Mouse (Mus musculus): ENCODE measurements around the gene Gm3417. TPM values are rescaled to one million over a fixed set of nuclear protein-coding genes. Genes with fewer than 3 reads are reported as not detected.

Gm3417 gene
- total and polyA plus RNA-seq, 3 experiments = 3.1 TPM; not detected in 2

DNA sequence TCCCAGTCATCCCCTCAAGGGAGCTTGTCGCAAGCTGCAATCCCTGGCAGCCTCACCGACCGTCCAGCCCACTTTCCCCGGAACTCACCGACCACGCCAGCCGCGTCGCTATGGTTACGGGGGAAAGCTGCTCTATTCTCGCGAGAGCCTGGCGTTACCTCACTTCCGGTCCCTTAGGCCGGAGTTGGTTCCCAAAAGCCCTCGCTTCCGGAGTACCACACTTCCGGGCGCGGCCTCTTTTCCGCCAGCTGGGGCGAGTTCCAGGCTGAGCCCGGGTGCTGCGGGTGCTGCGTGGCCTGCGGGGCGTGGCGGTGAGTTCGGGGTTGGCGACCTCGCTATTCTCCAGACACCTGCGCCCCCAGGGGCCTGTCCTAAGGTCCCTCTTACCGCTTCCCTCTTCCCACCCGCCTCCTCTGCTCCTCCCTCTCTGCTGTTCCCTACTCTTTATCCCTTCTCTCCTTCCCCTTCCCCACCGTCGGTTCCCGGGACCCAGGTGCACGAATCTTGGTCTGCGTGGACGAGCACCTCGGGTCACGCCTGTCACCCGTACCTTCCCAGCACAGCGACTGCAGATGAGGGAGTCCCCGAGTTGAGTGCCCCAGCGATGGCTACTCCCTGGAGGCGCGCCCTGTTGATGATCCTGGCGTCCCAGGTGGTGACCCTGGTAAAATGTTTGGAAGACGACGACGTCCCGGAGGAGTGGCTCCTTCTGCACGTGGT lies 35.4 kb downstream of the Gm3417 start, which contains the start of the genes Wdr27 and 1600012H06Rik:
Wdr27 (minus strand) TSS at position 150 of the 720 bp plus-strand sequence.
1600012H06Rik (plus strand) TSS at position 176 of the 720 bp plus-strand sequence.
- peak; percentile 99 for DNase-seq (ENCODE audit: extremely low read depth)
- Histone ChIP-seq H3K4me2 (ENCODE audit: insufficient read depth, low read depth, poor library complexity, severe bottlenecking) (peak within 1 kb of the TSS; percentile 63), H3K36me3 (replicated peaks in 1 of 2; ENCODE audit: control insufficient read depth in 1 of 2, insufficient read depth in 1 of 2, low read length in 1 of 2) (peaks cover 25 to 45% of the 10 kb centered on the region in 2 experiments), H3K27me3 (replicated peaks) (no peaks in the 10 kb centered on the region), H3K9me3 (replicated peaks; ENCODE audit: low read length) (no peaks in the 10 kb centered on the region), H3K9ac (ENCODE audit: insufficient read depth, low read depth) (peak within 1 kb of the TSS; percentile 65), H3K79me2 (replicated peaks; ENCODE audit: control insufficient read depth, extremely low read depth, insufficient read depth, poor library complexity, severe bottlenecking) (peaks cover 19% of the 10 kb centered on the region), H3K4me1 (ENCODE audit: control insufficient read depth in 1 of 2, insufficient read depth in 2 of 2) (peaks cover 4 to 28% of the 10 kb centered on the region in 2 experiments), H3K4me3 (replicated peaks in 1 of 3; ENCODE audit: low read depth in 2 of 3, low read length in 2 of 3, poor library complexity in 1 of 3) (peak within 1 kb of the TSS; percentile 69 to 79 (median 79)), H3K27ac (ENCODE audit: insufficient read depth, low read depth) (peak within 1 kb of the TSS; percentile 29)
- no peak for TF ChIP-seq USF2 (conservative IDR thresholded peaks at IDR 0.05; ENCODE audit: low read depth, low read length)
- TF ChIP-seq BHLHE40 (IDR thresholded peaks at IDR 0.05; ENCODE audit: low read depth, low read length) = no peak
- TF ChIP-seq ZC3H11A (IDR thresholded peaks at IDR 0.05; ENCODE audit: low read depth, low read length) = no peak
- 0 out of 2 replicates have a peak, but pooled peaks have one; percentile 3 for TF ChIP-seq JUN (IDR thresholded peaks at IDR 0.05; ENCODE audit: insufficient read depth, low read depth, low read length)
- no peak for TF ChIP-seq RAD21 (IDR thresholded peaks at IDR 0.05; ENCODE audit: low read depth, low read length)
- TF ChIP-seq MYC (IDR thresholded peaks at IDR 0.05; ENCODE audit: low read depth, low read length) = peak; percentile 71
- TF ChIP-seq E2F4 (IDR thresholded peaks at IDR 0.05; ENCODE audit: insufficient replicate concordance, low read depth, low read length) = no peak
- TF ChIP-seq ZKSCAN1 (IDR thresholded peaks at IDR 0.05; ENCODE audit: borderline replicate concordance, low read depth, low read length) = no peak
- TF ChIP-seq RCOR1 (conservative IDR thresholded peaks at IDR 0.05; ENCODE audit: low read depth, low read length) = 0 out of 2 replicates have a peak, but pooled peaks have one; percentile 50
- TF ChIP-seq MXI1 (IDR thresholded peaks at IDR 0.05; ENCODE audit: low read depth, low read length) = peak; percentile 99
- TF ChIP-seq ZNF384 (IDR thresholded peaks at IDR 0.05; ENCODE audit: low read depth, low read length) = no peak
- peak; percentile 71; the same call in 1 of the 2 replicates for TF ChIP-seq MAX (IDR thresholded peaks at IDR 0.05; ENCODE audit: low read length)
- TF ChIP-seq SMC3 (IDR thresholded peaks at IDR 0.05; ENCODE audit: low read depth, low read length) = no peak
- TF ChIP-seq GABPA (IDR thresholded peaks at IDR 0.05; ENCODE audit: insufficient replicate concordance, low read depth, low read length) = no peak; the same call in 1 of the 2 replicates
- TF ChIP-seq NELFE (IDR thresholded peaks at IDR 0.05; ENCODE audit: low read depth, low read length) = peak; percentile 58; the same call in 1 of the 2 replicates
- no peak for TF ChIP-seq EP300 (IDR thresholded peaks at IDR 0.05; ENCODE audit: low read length)
- 0 out of 2 replicates have a peak, but pooled peaks have one; percentile 28 for TF ChIP-seq MAZ (IDR thresholded peaks at IDR 0.05; ENCODE audit: low read depth, low read length)
- TF ChIP-seq IRF4 (IDR thresholded peaks at IDR 0.05; ENCODE audit: low read depth, low read length) = peak; percentile 76
- TF ChIP-seq SIN3A (IDR thresholded peaks at IDR 0.05; ENCODE audit: low read length) = peak; percentile 100
- peak; percentile 73 for TF ChIP-seq TCF12 (IDR thresholded peaks at IDR 0.05; ENCODE audit: low read depth, low read length)
- peak; percentile 74 for TF ChIP-seq ETS1 (conservative IDR thresholded peaks at IDR 0.05; ENCODE audit: low read depth, low read length)
- TF ChIP-seq USF1 (IDR thresholded peaks at IDR 0.05; ENCODE audit: low read depth, low read length) = no peak
- no peak for TF ChIP-seq CHD1 (IDR thresholded peaks at IDR 0.05; ENCODE audit: low read depth, low read length)
- no peak for TF ChIP-seq MAFK (IDR thresholded peaks at IDR 0.05; ENCODE audit: insufficient replicate concordance, low read length)
- TF ChIP-seq PAX5 (IDR thresholded peaks at IDR 0.05; ENCODE audit: low read length) = no peak
- TF ChIP-seq UBTF (IDR thresholded peaks at IDR 0.05; ENCODE audit: low read depth, low read length) = no peak
- no peak for TF ChIP-seq CTCF (conservative IDR thresholded peaks at IDR 0.05 in 1 of 2, IDR thresholded peaks at IDR 0.05 in 1 of 2; ENCODE audit: low read depth in 2 of 2, low read length in 2 of 2)
- peak; percentile 27; the same call in 1 of the 2 replicates for TF ChIP-seq MEF2A (IDR thresholded peaks at IDR 0.05; ENCODE audit: borderline replicate concordance, low read depth, low read length)
- peak; percentile 99 for TF ChIP-seq ELF1 (IDR thresholded peaks at IDR 0.05; ENCODE audit: low read depth, low read length)
- peak; percentile 77 for TF ChIP-seq POLR2A (IDR thresholded peaks at IDR 0.05; ENCODE audit: low read depth, low read length)
- peak; percentile 74; the same call in 1 of the 2 replicates for TF ChIP-seq ZMIZ1 (IDR thresholded peaks at IDR 0.05; ENCODE audit: low read depth, low read length)
- TF ChIP-seq HCFC1 (IDR thresholded peaks at IDR 0.05; ENCODE audit: low read depth, low read length) = peak; percentile 95
- TF ChIP-seq JUND (conservative IDR thresholded peaks at IDR 0.05; ENCODE audit: low read depth, low read length) = no peak
- TF ChIP-seq CHD2 (IDR thresholded peaks at IDR 0.05; ENCODE audit: low read length) = peak; percentile 100
- TF ChIP-seq KAT2A (IDR thresholded peaks at IDR 0.05; ENCODE audit: insufficient replicate concordance, low read length) = peak; percentile 88; the same call in 1 of the 2 replicates
- peak; percentile 95 for TF ChIP-seq POLR2AphosphoS2 (IDR thresholded peaks at IDR 0.05; ENCODE audit: low read depth, low read length)
- TF ChIP-seq NRF1 (IDR thresholded peaks at IDR 0.05; ENCODE audit: low read depth, low read length) = no peak
- 0 out of 2 replicates have a peak, but pooled peaks have one; percentile 32 for TF ChIP-seq TBP (conservative IDR thresholded peaks at IDR 0.05; ENCODE audit: low read depth, low read length)
- dilution Hi-C loops (cut with MboI; ENCODE audit: extremely low pct_ligation_motif_present, extremely low pct_unique_long_range_greater_than_20kb, low sequenced_read_pairs) (no loop called here), in situ Hi-C loops (cut with MboI; ENCODE audit: low pct_ligation_motif_present, low pct_unique_long_range_greater_than_20kb, low sequenced_read_pairs) (no loop called here)
